Mouse (Mus musculus) lung, embryonic 14.5 days (tissue): ENCODE data around the gene Ntrk3. TPM values are rescaled to one million over a fixed set of nuclear protein-coding genes. Genes with fewer than 3 reads are reported as not detected.

Experiments used
- ATAC-seq: fragments of 200-750 bp; cut with Nextera tagmentation; 2 replicates; pipeline ENCODE4 v1.8.0; 2017; ENCODE audit warnings: mild to moderate bottlenecking, moderate TSS enrichment, moderate library complexity; ENCODE audit not compliant: insufficient read depth
- DNase-seq: peaks from one replicate; pipeline ENCODE4 v3.0.0-alpha.2; 2015
- H3K27ac ChIP-seq: fragments of 300-500 bp; sonication (generic); 2 replicates; pipeline ENCODE4 v1.5.1; 2014; ENCODE audit warnings: low read depth, mild to moderate bottlenecking, moderate library complexity
- H3K27me3 ChIP-seq: fragments of 300-500 bp; sonication (generic); 2 replicates; pipeline ENCODE4 v1.6.1; 2014; ENCODE audit warnings: low read length, control low read depth; ENCODE audit not compliant: insufficient read depth
- H3K36me3 ChIP-seq: fragments of 300-500 bp; sonication (generic); 2 replicates; pipeline ENCODE4 v1.6.1; 2014; ENCODE audit warnings: control low read depth; ENCODE audit not compliant: insufficient read depth
- H3K4me1 ChIP-seq: fragments of 300-500 bp; sonication (generic); 2 replicates; pipeline ENCODE4 v1.6.1; 2014; ENCODE audit warnings: antibody characterized with exemption, control low read depth; ENCODE audit not compliant: insufficient read depth
- H3K4me2 ChIP-seq: fragments of 300-500 bp; sonication (generic); 2 replicates; pipeline ENCODE4 v1.6.1; 2014; ENCODE audit warnings: mild to moderate bottlenecking
- H3K4me3 ChIP-seq: fragments of 300-500 bp; sonication (generic); 2 replicates; pipeline ENCODE4 v1.5.1; 2014; ENCODE audit warnings: low read depth, low read length
- H3K9ac ChIP-seq: fragments of 300-500 bp; sonication (generic); 2 replicates; pipeline ENCODE4 v1.6.1; 2014
- H3K9me3 ChIP-seq: fragments of 300-500 bp; sonication (generic); 2 replicates; pipeline ENCODE4 v1.6.1; 2016; ENCODE audit warnings: low read depth, low read length, control low read depth
- CTCF ChIP-seq: IDR thresholded peaks from 2 replicates; pipeline ENCODE4 v1.5.1; 2016; ENCODE audit warnings: antibody characterized with exemption, low read depth
- WGBS: fragments of 180-500 bp; shearing (Covaris S2); extraction: QIAGEN DNeasy Blood & Tissue Kit; methylation state at CpG from one replicate; pipeline ENCODE4 v1.1.7; 2014; 5-methylcytosine and 5-hydroxymethylcytosine counted together
- polyA plus RNA-seq: library from polyadenylated mRNA; unstranded; fragments of >200 nt; fragmentation: Nextera tagmentation; extraction: Ambion mirVana; gene quantifications from 2 replicates; pipeline ENCODE4 v1.2.1, GENCODE M21; 2014

The Ntrk3 gene
- polyA plus RNA-seq, 1 experiment from 2014 or later = 0.36 TPM

DNA sequence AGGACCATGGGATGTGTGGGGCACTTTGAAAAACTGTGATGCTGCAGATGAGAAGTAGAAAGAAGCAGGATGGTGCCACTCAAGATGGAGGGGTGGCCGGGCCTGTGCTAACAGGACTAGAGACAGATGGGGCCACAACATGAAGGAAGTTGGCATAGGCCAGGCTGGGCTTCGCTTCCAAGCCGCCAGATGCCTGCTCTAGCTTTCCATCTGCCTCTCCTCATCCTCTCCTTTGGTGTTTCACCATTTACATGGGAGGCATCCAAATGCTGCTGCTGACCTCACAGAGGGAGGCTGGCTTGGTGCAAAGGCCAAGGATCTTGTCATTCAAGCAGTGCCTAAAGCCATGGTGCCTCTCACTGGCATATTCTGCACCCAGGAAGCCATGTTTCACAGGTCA, 347.8 kb downstream of the Ntrk3 start:
- no peak overlapping the region for H3K4me2 ChIP-seq
- no peaks in the 10 kb centered on the region for H3K9me3 ChIP-seq
- no peak overlapping the region for H3K4me3 ChIP-seq
- DNase-seq = no peak
- 88% methylated on average over 3 of the region's 3 CpGs for WGBS
- H3K27me3 ChIP-seq = no peaks in the 10 kb centered on the region
- no peak for ATAC-seq
- no peaks in the 10 kb centered on the region for H3K4me1 ChIP-seq
- H3K27ac ChIP-seq = no peak overlapping the region
- no peak for TF ChIP-seq CTCF
- no peaks in the 10 kb centered on the region for H3K36me3 ChIP-seq
- no peak overlapping the region for H3K9ac ChIP-seq

DNA sequence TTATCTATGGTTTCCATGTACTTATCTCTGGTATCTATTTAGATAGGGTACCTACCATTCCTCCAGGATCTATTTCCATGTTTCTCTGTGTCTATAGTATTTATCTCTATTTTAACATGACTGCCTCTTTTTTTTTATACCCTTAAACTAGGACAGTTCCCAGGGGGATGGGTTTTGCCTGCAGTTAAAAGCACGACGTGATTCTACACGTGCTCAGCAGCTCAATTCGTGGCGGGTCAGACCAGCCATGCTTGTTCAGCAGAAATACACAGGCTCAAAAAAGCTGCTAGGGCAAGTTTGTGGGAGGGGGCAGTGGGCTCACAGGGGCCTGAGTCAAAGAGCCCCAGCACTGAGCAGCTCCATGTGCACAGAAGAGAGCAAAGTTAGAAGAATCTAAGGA, 349.7 kb downstream of the Ntrk3 start:
- ATAC-seq = no peak
- no peak overlapping the region for H3K27ac ChIP-seq
- DNase-seq = no peak
- H3K4me3 ChIP-seq = no peak overlapping the region
- no peaks in the 10 kb centered on the region for H3K27me3 ChIP-seq
- H3K9me3 ChIP-seq = no peaks in the 10 kb centered on the region
- H3K4me2 ChIP-seq = no peak overlapping the region
- H3K36me3 ChIP-seq = no peaks in the 10 kb centered on the region
- WGBS = 76% methylated on average over 5 of the region's 5 CpGs
- H3K9ac ChIP-seq = no peak overlapping the region
- TF ChIP-seq CTCF = no peak
- no peaks in the 10 kb centered on the region for H3K4me1 ChIP-seq

- Histone ChIP-seq H3K4me3 (no peak overlapping the region), H3K27me3 (no peaks in the 10 kb centered on the region), H3K4me2 (no peak overlapping the region), H3K27ac (no peak overlapping the region), H3K36me3 (no peaks in the 10 kb centered on the region), H3K4me1 (no peaks in the 10 kb centered on the region), H3K9ac (no peak overlapping the region), H3K9me3 (no peaks in the 10 kb centered on the region)
- TF ChIP-seq CTCF = no peak
- DNase-seq (no peak), ATAC-seq (no peak)
- WGBS = 58% methylated on average over 1 of the region's 1 CpGs
These were observed 351.8 kb downstream of the Ntrk3 start for GRCm38 (mm10) chr7:78385971-78386370.

DNA sequence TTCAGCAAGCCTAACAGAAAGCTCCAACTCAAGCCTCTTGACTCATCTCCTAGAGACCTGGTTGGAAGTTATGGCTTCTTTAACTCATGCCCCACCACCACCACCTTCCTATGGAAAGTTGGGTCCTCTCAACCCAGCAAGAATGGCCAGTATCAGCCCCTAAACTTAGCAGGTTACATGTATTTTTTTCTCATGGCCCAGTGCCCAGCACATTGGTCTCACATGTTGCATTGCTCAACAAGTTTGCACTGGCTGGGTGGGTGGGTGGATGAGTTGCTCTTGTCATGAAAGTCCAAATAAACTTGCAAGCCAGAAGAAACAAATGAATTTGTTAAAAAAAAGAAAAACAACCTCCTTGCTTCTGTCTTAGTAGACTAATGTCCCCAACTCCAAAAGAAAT, 353.7 kb downstream of the Ntrk3 start:
- no peaks in the 10 kb centered on the region for H3K27me3 ChIP-seq
- no peaks in the 10 kb centered on the region for H3K36me3 ChIP-seq
- DNase-seq (no peak), ATAC-seq (no peak)
- no peaks in the 10 kb centered on the region for H3K9me3 ChIP-seq
- no peak overlapping the region for H3K4me3 ChIP-seq
- no peak for TF ChIP-seq CTCF
- no peak overlapping the region for H3K4me2 ChIP-seq
- no peak overlapping the region for H3K27ac ChIP-seq
- H3K9ac ChIP-seq = no peak overlapping the region
- H3K4me1 ChIP-seq = no peaks in the 10 kb centered on the region

- no peaks in the 10 kb centered on the region for H3K9me3 ChIP-seq
- no peak overlapping the region for H3K27ac ChIP-seq
- H3K4me1 ChIP-seq = no peaks in the 10 kb centered on the region
- no peak overlapping the region for H3K4me2 ChIP-seq
- no peak overlapping the region for H3K4me3 ChIP-seq
- H3K36me3 ChIP-seq = no peaks in the 10 kb centered on the region
- TF ChIP-seq CTCF = no peak
- 10% methylated on average over 1 of the region's 1 CpGs for WGBS
- DNase-seq = peak; percentile 3
- H3K27me3 ChIP-seq = no peaks in the 10 kb centered on the region
- H3K9ac ChIP-seq = no peak overlapping the region
- ATAC-seq = no peak
These were observed 355.7 kb downstream of the Ntrk3 start for GRCm38 (mm10) chr7:78382126-78382525.

DNA sequence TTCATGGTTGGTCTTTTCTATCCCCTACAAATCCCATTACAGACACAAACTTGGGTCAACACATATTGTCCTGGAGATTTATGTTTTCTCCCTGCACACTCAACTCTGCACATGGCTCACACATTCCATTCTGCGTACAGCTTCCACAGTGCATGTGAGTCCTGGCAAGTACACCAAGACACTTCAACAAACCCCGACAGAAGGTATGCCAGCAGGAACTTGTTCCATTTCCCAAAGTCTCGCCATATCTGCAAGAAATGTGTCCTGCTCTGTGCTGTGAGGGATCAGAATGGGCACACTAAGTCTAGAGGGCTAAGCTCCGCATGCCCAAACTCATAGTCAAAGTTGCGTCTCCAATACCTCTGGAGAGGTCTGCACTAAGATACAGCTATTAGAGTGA, 358.0 kb downstream of the Ntrk3 start:
- ATAC-seq = no peak
- H3K9ac ChIP-seq = no peak overlapping the region
- H3K4me2 ChIP-seq = no peak overlapping the region
- no peaks in the 10 kb centered on the region for H3K27me3 ChIP-seq
- H3K4me3 ChIP-seq = no peak overlapping the region
- H3K9me3 ChIP-seq = no peaks in the 10 kb centered on the region
- DNase-seq = no peak
- H3K4me1 ChIP-seq = no peaks in the 10 kb centered on the region
- no peaks in the 10 kb centered on the region for H3K36me3 ChIP-seq
- TF ChIP-seq CTCF = no peak
- H3K27ac ChIP-seq = no peak overlapping the region
- 80% methylated on average over 5 of the region's 5 CpGs for WGBS

DNA sequence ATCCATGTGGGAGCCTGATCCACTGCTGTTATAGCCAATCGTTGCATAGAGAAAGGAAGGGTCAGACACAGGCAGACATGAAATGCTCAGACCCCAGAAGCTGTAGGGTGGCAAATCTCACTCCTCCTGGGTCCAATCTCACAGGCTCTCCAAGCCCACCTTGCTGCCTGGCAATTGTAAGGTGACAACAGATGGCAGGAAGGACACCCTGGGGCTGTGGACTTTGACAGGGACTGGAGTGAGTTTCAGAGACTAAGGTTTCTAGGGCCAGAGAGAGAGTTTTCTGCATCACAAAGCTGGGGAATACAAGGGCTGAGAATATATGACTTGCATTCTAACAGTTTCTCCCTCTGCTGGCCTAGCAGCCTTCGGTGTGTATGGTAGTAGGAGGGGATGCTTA, 359.5 kb downstream of the Ntrk3 start:
- Histone ChIP-seq H3K9me3 (no peaks in the 10 kb centered on the region), H3K36me3 (no peaks in the 10 kb centered on the region), H3K4me1 (no peaks in the 10 kb centered on the region), H3K4me3 (no peak overlapping the region), H3K9ac (no peak overlapping the region), H3K27ac (no peak overlapping the region), H3K4me2 (no peak overlapping the region), H3K27me3 (no peaks in the 10 kb centered on the region)
- DNase-seq (no peak), ATAC-seq (no peak)
- 77% methylated on average over 2 of the region's 2 CpGs for WGBS
- TF ChIP-seq CTCF = no peak

GRCm38 (mm10) chr7:78376875-78377274, 360.9 kb downstream of the Ntrk3 start:
- Histone ChIP-seq H3K4me1 (no peaks in the 10 kb centered on the region), H3K9ac (no peak overlapping the region), H3K27ac (no peak overlapping the region), H3K9me3 (no peaks in the 10 kb centered on the region), H3K36me3 (no peaks in the 10 kb centered on the region), H3K4me2 (no peak overlapping the region), H3K27me3 (no peaks in the 10 kb centered on the region), H3K4me3 (no peak overlapping the region)
- ATAC-seq (no peak), DNase-seq (no peak)
- 57% methylated on average over 4 of the region's 4 CpGs for WGBS
- no peak for TF ChIP-seq CTCF
